Mouse (Mus musculus) heart, embryonic 14.5 days (tissue): ENCODE results near the gene Fev. TPM values are rescaled to one million over a fixed set of nuclear protein-coding genes. Genes with fewer than 3 reads are reported as not detected.

Experiments
- ATAC-seq: fragments of 200-750 bp; cut with Nextera tagmentation; 2 replicates; pipeline ENCODE4 v1.8.0; 2017; ENCODE audit warnings: low read depth, moderate TSS enrichment; ENCODE audit not compliant: insufficient number of reproducible peaks, insufficient read depth, low FRiP score
- H3K27ac ChIP-seq, 2 experiments: fragments of 200-500 bp in 1 of 2; fragments of 300-500 bp in 1 of 2; sonication (generic) in 1 of 2; replicated peaks in 1 of 2; 2 replicates each; pipeline ENCODE4 v1.5.1; 2012 to 2014; ENCODE audit warnings: low read depth in 2 of 2, low read length in 2 of 2, control low read depth in 1 of 2, mild to moderate bottlenecking in 1 of 2, mixed read lengths in 1 of 2; ENCODE audit not compliant: control insufficient read depth in 1 of 2, insufficient read depth in 1 of 2
- H3K27me3 ChIP-seq: fragments of 300-500 bp; sonication (generic); 2 replicates; pipeline ENCODE4 v1.6.1; 2014; ENCODE audit warnings: mild to moderate bottlenecking, low read length, control low read depth; ENCODE audit not compliant: control insufficient read depth, insufficient read depth
- H3K36me3 ChIP-seq: fragments of 300-500 bp; sonication (generic); 2 replicates; pipeline ENCODE4 v1.6.1; 2014; ENCODE audit warnings: mild to moderate bottlenecking, control low read depth, low read length, mixed read lengths; ENCODE audit not compliant: control insufficient read depth, insufficient read depth
- H3K4me1 ChIP-seq, 2 experiments: fragments of 200-500 bp in 1 of 2; fragments of 300-500 bp in 1 of 2; sonication (generic) in 1 of 2; 2 replicates each; pipeline ENCODE4 v1.6.1; 2012 to 2014; ENCODE audit warnings: low read length in 2 of 2, control low read depth in 1 of 2, mixed read lengths in 1 of 2; ENCODE audit not compliant: control insufficient read depth in 2 of 2, insufficient read depth in 2 of 2
- H3K4me2 ChIP-seq: fragments of 300-500 bp; sonication (generic); 2 replicates; pipeline ENCODE4 v1.6.1; 2014; ENCODE audit warnings: mild to moderate bottlenecking, low read length
- H3K4me3 ChIP-seq, 2 experiments: fragments of 200-500 bp in 1 of 2; fragments of 300-500 bp in 1 of 2; sonication (generic) in 1 of 2; 2 replicates each; pipeline ENCODE4 v1.5.1; 2012 to 2014; ENCODE audit warnings: low read length in 2 of 2, mild to moderate bottlenecking in 2 of 2, control low read depth in 1 of 2, low read depth in 1 of 2, moderate library complexity in 1 of 2; ENCODE audit not compliant: control insufficient read depth in 1 of 2, insufficient read depth in 1 of 2
- H3K9ac ChIP-seq: fragments of 300-500 bp; sonication (generic); 2 replicates; pipeline ENCODE4 v1.6.1; 2014; ENCODE audit warnings: mild to moderate bottlenecking, low read length
- H3K9me3 ChIP-seq: fragments of 300-500 bp; sonication (generic); 2 replicates; pipeline ENCODE4 v1.6.1; 2016; ENCODE audit warnings: low read length, control low read depth; ENCODE audit not compliant: control insufficient read depth
- WGBS: fragments of 180-500 bp; shearing (Covaris S2); extraction: QIAGEN DNeasy Blood & Tissue Kit; methylation state at CpG from one replicate; pipeline ENCODE4 v1.1.7; 2014; 5-methylcytosine and 5-hydroxymethylcytosine counted together
- polyA plus RNA-seq: library from polyadenylated mRNA; unstranded; fragments of >200 nt; fragmentation: Nextera tagmentation; extraction: Ambion mirVana; gene quantifications from 2 replicates; pipeline ENCODE4 v1.2.1, GENCODE M21; 2014

Fev gene
- polyA plus RNA-seq, 1 experiment from 2014 or later: 1.3 TPM

- peak overlapping the region; percentile 14 to 34 for H3K4me3 ChIP-seq
- H3K27me3 ChIP-seq: peaks cover 98% of the 10 kb centered on the region
- no peaks in the 10 kb centered on the region for H3K9me3 ChIP-seq
- peaks cover 2 to 12% of the 10 kb centered on the region in 2 experiments; a peak in 2 of 4 replicates for H3K4me1 ChIP-seq
- no peak overlapping the region for H3K27ac ChIP-seq
- no peaks in the 10 kb centered on the region for H3K36me3 ChIP-seq
- H3K4me2 ChIP-seq: peak overlapping the region; percentile 63
- ATAC-seq: no peak
- WGBS: under 1% methylated on average over 55 of the region's 66 CpGs
- no peak overlapping the region for H3K9ac ChIP-seq
Measured at GRCm38 (mm10) chr1:74900341-74901285, 15.4 kb upstream of the Fev start.

GRCm38 (mm10) chr1:74898656-74899431 is 13.6 kb upstream of the Fev start:
- Histone ChIP-seq H3K27ac (no peak overlapping the region), H3K9ac (no peak overlapping the region), H3K27me3 (peaks cover 99% of the 10 kb centered on the region), H3K4me1 (peaks cover 2 to 12% of the 10 kb centered on the region in 2 experiments; a peak in 2 of 4 replicates), H3K36me3 (no peaks in the 10 kb centered on the region), H3K9me3 (no peaks in the 10 kb centered on the region), H3K4me2 (no peak overlapping the region), H3K4me3 (no peak overlapping the region)
- WGBS: 5% methylated on average over 7 of the region's 10 CpGs
- no peak for ATAC-seq

GRCm38 (mm10) chr1:74897976-74898375 is 12.8 kb upstream of the Fev start:
- Histone ChIP-seq H3K9ac (no peak overlapping the region), H3K4me3 (no peak overlapping the region), H3K27ac (no peak overlapping the region), H3K36me3 (no peaks in the 10 kb centered on the region), H3K9me3 (no peaks in the 10 kb centered on the region), H3K27me3 (peaks cover 99% of the 10 kb centered on the region), H3K4me2 (no peak overlapping the region), H3K4me1 (peaks cover 5 to 12% of the 10 kb centered on the region in 2 experiments; a peak in 2 of 4 replicates)
- 2% methylated on average over 7 of the region's 7 CpGs for WGBS
- no peak for ATAC-seq

GRCm38 (mm10) chr1:74894966-74895365 is 9.7 kb upstream of the Fev start:
- no peak overlapping the region for H3K4me3 ChIP-seq
- H3K4me2 ChIP-seq: no peak overlapping the region
- no peaks in the 10 kb centered on the region for H3K36me3 ChIP-seq
- no peak for ATAC-seq
- peaks cover 99% of the 10 kb centered on the region for H3K27me3 ChIP-seq
- H3K4me1 ChIP-seq: peaks cover 3 to 4% of the 10 kb centered on the region in 2 experiments; a peak in 2 of 4 replicates
- no peaks in the 10 kb centered on the region for H3K9me3 ChIP-seq
- H3K27ac ChIP-seq: no peak overlapping the region
- H3K9ac ChIP-seq: no peak overlapping the region
- 14% methylated on average over 4 of the region's 4 CpGs for WGBS

- Histone ChIP-seq H3K9ac (no peak within 1 kb of the TSS), H3K4me1 (peaks cover 0 to 3% of the 10 kb centered on the region in 2 experiments; a peak in 1 of 4 replicates), H3K9me3 (no peaks in the 10 kb centered on the region), H3K27ac (no peak within 1 kb of the TSS), H3K27me3 (peaks cover 93% of the 10 kb centered on the region), H3K4me2 (peak within 1 kb of the TSS; percentile 7; the same call in 1 of the 2 replicates), H3K4me3 (no peak within 1 kb of the TSS), H3K36me3 (no peaks in the 10 kb centered on the region)
- ATAC-seq: no peak
- WGBS: 6% methylated on average over 25 of the region's 25 CpGs
Measured at GRCm38 (mm10) chr1:74893134-74893855, 8.1 kb upstream of the Fev start, which contains the start of gene Cryba2. Gene Cryba2, minus strand, starts transcription at chr1:74893143.

- Histone ChIP-seq H3K9ac (no peak overlapping the region), H3K4me1 (peaks cover 0 to 3% of the 10 kb centered on the region in 2 experiments; a peak in 1 of 4 replicates), H3K4me2 (peak overlapping the region; percentile 7; the same call in 1 of the 2 replicates), H3K9me3 (no peaks in the 10 kb centered on the region), H3K4me3 (no peak overlapping the region), H3K27ac (no peak overlapping the region), H3K36me3 (no peaks in the 10 kb centered on the region), H3K27me3 (peaks cover 92% of the 10 kb centered on the region)
- no peak for ATAC-seq
- 3% methylated on average over 39 of the region's 39 CpGs for WGBS
Measured at GRCm38 (mm10) chr1:74892351-74893133, 7.3 kb upstream of the Fev start.
